Mouse (Mus musculus) natural killer cell, adult 2 months (primary cell): ENCODE data around the gene Sparc.
"Not testable (repeated sequence)": the region's sequence is repeated elsewhere in the genome, so short reads cannot be mapped to it uniquely, and the experiment has no call there.

Experiments used
- DNase-seq, 2 experiments: peaks; one replicate each; pipeline ENCODE4 v3.0.0; 2022; ENCODE audit warnings: low spot score in 2 of 2

Gene Sparc

GRCm38 (mm10) chr11:55438031-55438430 is 15.0 kb upstream of the Sparc start:
- no peak for DNase-seq

DNA sequence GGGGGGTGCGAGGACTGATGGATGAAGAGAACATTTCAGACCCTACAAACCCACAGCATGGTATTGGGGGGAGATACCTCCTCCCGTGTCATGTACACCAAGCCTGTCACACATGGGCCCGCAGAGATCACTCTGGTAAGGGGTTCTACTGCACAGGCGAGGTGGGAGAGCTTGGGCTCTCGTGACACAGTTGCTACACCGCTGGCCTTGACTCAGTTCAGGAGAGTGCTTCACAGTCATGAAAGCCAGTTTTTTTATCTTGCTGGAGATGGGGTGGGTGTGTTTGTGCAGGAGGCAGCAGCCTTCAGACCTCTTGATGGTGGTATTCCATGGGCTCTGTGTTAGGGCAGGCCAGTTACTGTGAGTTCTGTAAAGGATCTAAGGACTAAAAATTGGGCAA is 13.1 kb upstream of the Sparc start:
- DNase-seq = no peak

DNA sequence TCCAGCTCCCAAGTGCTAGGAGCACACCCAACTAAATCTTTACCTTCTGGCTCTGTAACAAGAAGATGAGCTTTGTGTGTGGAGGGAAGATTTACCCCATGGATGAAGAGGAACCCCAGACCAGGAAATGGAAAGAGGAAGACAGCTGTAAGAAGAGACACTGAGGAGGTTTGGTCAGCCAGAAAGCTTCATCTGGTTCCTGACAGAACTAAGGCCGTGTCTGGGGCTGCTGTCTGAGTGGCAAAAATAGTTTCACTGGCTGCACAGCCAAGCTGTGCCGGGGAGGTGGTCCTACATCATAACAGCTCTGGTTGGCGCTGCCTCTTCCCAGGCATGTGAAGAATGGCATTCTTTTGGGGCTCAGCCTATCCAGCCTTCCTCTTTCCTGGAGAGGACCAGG is 10.0 kb upstream of the Sparc start:
- DNase-seq = no peak

GRCm38 (mm10) chr11:55429973-55430372 is 7.0 kb upstream of the Sparc start:
- no peak for DNase-seq

GRCm38 (mm10) chr11:55428186-55429012 is 5.4 kb upstream of the Sparc start:
- no peak for DNase-seq

DNA sequence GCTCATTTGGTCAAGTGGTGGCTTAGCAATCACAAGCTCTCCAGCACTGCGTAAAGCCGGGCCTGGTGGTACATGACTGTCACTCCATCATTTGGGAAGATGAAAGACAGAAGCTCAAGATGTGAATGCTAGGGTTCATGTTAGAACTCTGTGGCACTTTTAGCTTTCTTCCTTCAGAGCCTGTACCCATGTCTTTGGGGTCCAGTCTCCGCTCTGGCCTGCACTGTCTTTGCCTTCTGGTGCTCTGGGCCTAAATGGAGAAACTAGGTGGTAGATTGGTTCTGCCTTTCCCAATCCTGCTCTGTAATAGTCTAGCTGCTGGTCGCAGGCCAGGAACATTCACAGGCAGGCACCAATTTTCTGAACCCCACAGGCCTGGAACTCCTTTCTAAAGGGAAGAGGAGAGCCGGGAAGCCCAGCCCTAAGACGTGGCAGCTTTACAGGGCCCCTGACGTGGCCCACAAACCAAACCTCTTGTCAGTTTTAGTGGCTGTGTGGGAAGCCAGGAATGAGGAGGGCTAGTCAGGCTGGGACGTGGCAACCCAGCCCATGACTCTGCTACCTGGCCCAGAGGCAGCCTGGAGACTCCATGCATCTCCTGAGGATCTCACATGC is 1.9 kb upstream of the Sparc start:
- no peak for DNase-seq

- no peak for DNase-seq
Observed at GRCm38 (mm10) chr11:55423756-55424155, 773 bp upstream of the Sparc start.

DNA sequence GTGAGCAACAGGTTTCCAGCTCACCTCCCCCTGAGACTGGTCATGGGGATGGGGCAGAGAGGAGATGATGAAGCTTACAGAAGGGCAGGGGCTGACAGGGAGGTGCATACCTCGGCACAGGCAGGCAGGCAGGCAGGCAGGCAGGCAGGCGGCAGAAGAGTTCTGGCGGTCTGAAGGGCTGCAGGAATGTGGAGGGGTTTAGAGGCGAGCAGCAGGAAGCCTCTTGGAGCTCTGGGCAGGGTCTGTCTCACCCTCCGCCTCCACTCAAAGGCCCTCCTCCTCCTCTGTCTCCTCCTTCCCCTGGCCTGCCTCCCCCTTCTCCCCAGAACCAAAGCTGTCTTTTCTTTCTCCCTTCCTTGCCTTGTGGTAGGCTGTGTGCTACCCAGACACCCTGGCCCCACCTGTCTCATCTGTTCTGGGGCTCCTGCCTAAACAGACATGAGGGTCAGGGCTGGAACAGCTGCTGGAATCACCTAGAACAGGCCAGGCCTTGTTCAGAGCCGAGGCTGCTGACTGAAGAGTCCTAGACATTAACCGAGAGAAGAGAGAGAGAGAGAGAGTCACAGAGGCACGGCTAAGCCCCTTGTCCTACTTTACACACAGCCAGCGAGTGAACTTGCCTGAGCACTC is 3.2 kb downstream of the Sparc start:
- DNase-seq = no peak

GRCm38 (mm10) chr11:55419296-55419677 is 3.7 kb downstream of the Sparc start:
- no peak for DNase-seq

GRCm38 (mm10) chr11:55418704-55419061 is 4.3 kb downstream of the Sparc start:
- no peak for DNase-seq

- no peak for DNase-seq
Observed at GRCm38 (mm10) chr11:55417898-55418703, 4.9 kb downstream of the Sparc start.

GRCm38 (mm10) chr11:55416609-55417265 is 6.2 kb downstream of the Sparc start:
- no peak for DNase-seq

DNA sequence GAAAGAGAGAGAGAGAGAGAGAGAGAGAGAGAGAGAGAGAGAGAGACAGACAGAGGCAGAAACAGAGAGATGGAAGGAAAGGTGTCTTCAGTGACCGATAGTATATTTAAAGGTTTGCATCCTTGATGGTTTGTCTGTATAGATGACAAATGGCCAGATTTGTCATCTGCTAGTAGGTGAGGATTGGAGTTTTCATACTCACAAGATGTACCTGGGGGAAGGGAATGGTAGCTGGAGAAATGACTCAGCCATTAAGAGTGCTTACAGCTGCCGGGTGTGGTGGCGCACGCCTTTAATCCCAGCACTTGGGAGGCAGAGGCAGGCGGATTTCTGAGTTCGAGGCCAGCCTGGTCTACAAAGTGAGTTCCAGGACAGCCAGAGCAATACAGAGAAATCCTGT is 7.3 kb downstream of the Sparc start:
- not testable (repeated sequence) for DNase-seq

GRCm38 (mm10) chr11:55415036-55415704 is 7.8 kb downstream of the Sparc start:
- DNase-seq = no peak

DNA sequence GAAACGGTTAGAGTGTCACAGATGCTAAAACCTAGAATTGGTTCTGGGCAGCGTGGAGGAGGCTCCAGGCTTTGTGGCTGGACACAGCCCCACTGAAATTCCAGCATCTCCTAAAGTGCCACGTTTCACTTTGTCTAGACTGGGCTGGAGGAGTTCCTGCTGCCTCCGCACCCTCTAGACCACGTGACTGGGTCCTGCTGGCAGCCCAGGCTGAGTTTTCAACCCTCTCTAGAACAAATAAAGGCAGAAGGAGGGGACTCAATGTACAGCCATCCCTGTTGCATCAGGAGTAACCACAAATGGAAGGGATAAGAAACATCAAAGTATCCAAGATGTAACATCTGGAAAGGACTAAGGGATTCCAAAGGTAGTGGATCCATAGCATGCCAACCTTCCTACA is 8.7 kb downstream of the Sparc start:
- no peak for DNase-seq

GRCm38 (mm10) chr11:55413416-55413796 is 9.6 kb downstream of the Sparc start:
- DNase-seq = no peak

- no peak for DNase-seq
Observed at GRCm38 (mm10) chr11:55412680-55413415, 10.1 kb downstream of the Sparc start.

DNA sequence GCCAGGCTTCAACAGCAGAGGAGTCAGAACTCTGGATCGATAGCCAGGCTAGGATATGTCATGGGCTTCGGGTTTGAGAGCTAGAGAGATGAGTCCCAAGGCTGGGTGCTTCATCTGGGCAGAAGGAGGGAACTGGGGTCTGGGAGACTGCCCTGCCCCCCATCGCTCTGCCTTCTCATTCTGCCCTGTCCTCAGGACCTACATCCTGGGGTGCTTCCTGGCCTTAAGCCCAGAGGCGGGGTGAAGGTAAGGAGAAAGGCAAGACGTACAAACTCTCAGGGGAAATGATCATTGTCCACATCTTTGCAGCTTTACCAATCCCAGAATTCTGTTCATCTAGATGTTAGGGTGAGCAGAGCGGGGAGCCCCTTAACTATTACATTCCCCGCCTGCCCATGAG is 10.9 kb downstream of the Sparc start:
- no peak for DNase-seq

GRCm38 (mm10) chr11:55410502-55410901 is 12.5 kb downstream of the Sparc start:
- no peak for DNase-seq

- DNase-seq = no peak
Observed at GRCm38 (mm10) chr11:55410005-55410404, 13.0 kb downstream of the Sparc start.
